Mouse (Mus musculus) neural tube, embryonic 13.5 days (tissue): ENCODE data around the gene Npw. TPM values are rescaled to one million over a fixed set of nuclear protein-coding genes. Genes with fewer than 3 reads are reported as not detected.

Experiments
- ATAC-seq: fragments of 200-750 bp; cut with Nextera tagmentation; 2 replicates; pipeline ENCODE4 v1.8.0; 2017; ENCODE audit warnings: low read depth, mild to moderate bottlenecking, moderate TSS enrichment, moderate library complexity
- H3K27ac ChIP-seq: fragments of 300-500 bp; sonication (generic); replicated peaks from 2 replicates; pipeline ENCODE4 v1.5.1; 2015; ENCODE audit warnings: moderate library complexity, mild to moderate bottlenecking, inconsistent platforms
- H3K27me3 ChIP-seq: fragments of 300-500 bp; sonication (generic); 2 replicates; pipeline ENCODE4 v1.6.1; 2015; ENCODE audit warnings: mild to moderate bottlenecking, inconsistent platforms
- H3K36me3 ChIP-seq: fragments of 300-500 bp; sonication (generic); 2 replicates; pipeline ENCODE4 v1.6.1; 2015; ENCODE audit warnings: mild to moderate bottlenecking, inconsistent platforms
- H3K4me1 ChIP-seq: fragments of 300-500 bp; sonication (generic); replicated peaks from 2 replicates; pipeline ENCODE4 v1.6.1; 2015; ENCODE audit warnings: inconsistent platforms
- H3K4me2 ChIP-seq: fragments of 300-500 bp; sonication (generic); 2 replicates; pipeline ENCODE4 v1.6.1; 2015; ENCODE audit warnings: inconsistent platforms, mild to moderate bottlenecking, moderate library complexity
- H3K4me3 ChIP-seq: fragments of 300-500 bp; sonication (generic); 2 replicates; pipeline ENCODE4 v1.5.1; 2015; ENCODE audit warnings: mild to moderate bottlenecking, inconsistent platforms
- H3K9ac ChIP-seq: fragments of 300-500 bp; sonication (generic); 2 replicates; pipeline ENCODE4 v1.6.1; 2015; ENCODE audit warnings: moderate library complexity, mild to moderate bottlenecking, inconsistent platforms
- H3K9me3 ChIP-seq: fragments of 300-500 bp; sonication (generic); 2 replicates; pipeline ENCODE4 v1.6.1; 2016; ENCODE audit warnings: inconsistent platforms
- WGBS: fragments of 180-500 bp; shearing (Covaris S2); methylation state at CpG from one replicate; pipeline ENCODE4 v1.1.7; 2015; 5-methylcytosine and 5-hydroxymethylcytosine counted together
- polyA plus RNA-seq: library from polyadenylated mRNA; unstranded; fragments of >200 nt; fragmentation: Nextera tagmentation; extraction: Ambion mirVana; gene quantifications from 2 replicates; pipeline ENCODE4 v1.2.1, GENCODE M21; 2015

The Npw gene
- not detected in 2 replicates for polyA plus RNA-seq

DNA sequence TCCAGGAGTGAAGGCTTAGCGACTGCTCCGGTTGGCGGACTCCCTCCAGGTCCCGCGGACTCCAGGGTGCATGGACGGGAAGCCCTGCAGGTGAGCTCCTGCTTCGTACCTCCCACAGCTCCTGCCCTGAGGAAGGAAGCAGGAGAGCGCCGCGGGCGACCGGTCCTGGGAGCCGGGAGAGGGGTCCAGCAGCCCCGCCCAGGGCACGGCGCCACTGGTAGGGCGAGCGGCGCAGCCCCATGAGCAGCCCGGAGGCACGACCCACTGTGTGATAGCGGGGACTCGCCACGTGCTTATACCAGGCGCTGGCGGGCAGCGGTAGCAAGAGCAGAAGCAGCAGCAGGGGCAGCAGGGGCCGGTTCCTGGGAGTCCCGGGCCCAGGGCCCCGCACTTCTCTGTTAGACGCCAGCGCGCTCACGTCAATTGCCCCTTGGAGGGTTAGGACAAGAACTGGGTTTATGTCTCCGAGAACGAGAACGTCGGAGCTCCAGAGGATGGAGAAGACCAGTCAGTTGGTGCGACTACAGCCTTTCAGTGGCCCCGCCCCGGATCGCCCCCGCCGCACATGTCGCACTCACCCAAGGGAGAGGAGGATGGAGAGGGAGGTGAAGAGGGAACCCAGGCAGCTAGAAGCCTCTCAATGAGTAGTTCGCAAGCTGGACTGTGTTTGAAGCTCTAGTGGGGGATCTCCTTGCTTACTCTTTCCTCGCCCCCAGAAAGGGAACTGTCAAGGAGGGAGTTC lies at the start of gene Npw:
Gene Npw (minus strand): TSS at position 441 of the 742 bp plus-strand sequence.
- peak within 1 kb of the TSS; percentile 54 for H3K9ac ChIP-seq
- peaks cover 16% of the 10 kb centered on the region for H3K4me1 ChIP-seq
- 0 out of 2 replicates have a peak, but pooled peaks have one; percentile 20 for ATAC-seq
- H3K36me3 ChIP-seq = no peaks in the 10 kb centered on the region
- no peaks in the 10 kb centered on the region for H3K9me3 ChIP-seq
- peaks cover 61% of the 10 kb centered on the region for H3K27me3 ChIP-seq
- 1% methylated on average over 47 of the region's 47 CpGs for WGBS
- H3K4me3 ChIP-seq = peak within 1 kb of the TSS; percentile 35
- H3K4me2 ChIP-seq = peak within 1 kb of the TSS; percentile 59
- no peak within 1 kb of the TSS for H3K27ac ChIP-seq

DNA sequence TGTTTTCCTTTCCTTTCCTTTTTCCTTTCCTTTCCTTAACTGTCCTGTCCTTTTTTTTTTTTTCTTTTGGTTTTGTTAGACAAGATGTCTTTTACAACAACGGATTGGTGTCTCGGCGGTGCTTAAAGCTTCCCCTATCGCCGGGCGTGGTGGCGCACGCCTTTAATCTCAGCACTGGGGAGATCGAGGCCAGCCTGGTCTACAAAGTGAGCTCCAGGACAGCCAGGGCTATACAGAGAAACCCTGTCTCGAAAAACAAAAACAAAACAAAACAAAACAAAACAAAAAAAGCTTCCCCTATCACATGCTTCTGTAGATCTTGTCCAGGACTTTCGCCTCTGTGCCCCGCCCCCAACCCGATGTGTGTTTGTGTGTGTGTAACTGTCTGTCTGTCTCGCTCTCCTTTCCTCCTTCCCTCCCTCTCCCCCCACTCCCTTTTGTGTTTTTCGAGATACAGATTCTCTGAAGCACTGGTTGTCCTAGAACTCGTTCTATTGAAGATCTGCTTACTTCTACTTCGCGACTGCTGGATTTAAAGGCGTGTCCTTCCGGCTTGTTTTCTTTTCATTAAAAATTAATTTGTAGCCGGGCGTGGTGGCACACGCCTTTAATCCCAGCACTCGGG lies 49.7 kb upstream of the Npw start:
- WGBS = 7% methylated on average over 24 of the region's 24 CpGs
- Histone ChIP-seq H3K4me1 (peaks cover 20% of the 10 kb centered on the region), H3K27me3 (no peaks in the 10 kb centered on the region), H3K36me3 (peaks cover 23% of the 10 kb centered on the region), H3K9me3 (no peaks in the 10 kb centered on the region), H3K27ac (peak overlapping the region; percentile 83), H3K9ac (peak overlapping the region; percentile 84), H3K4me2 (peak overlapping the region; percentile 87), H3K4me3 (peak overlapping the region; percentile 82)
- peak; percentile 47; the same call in 1 of the 2 replicates for ATAC-seq

DNA sequence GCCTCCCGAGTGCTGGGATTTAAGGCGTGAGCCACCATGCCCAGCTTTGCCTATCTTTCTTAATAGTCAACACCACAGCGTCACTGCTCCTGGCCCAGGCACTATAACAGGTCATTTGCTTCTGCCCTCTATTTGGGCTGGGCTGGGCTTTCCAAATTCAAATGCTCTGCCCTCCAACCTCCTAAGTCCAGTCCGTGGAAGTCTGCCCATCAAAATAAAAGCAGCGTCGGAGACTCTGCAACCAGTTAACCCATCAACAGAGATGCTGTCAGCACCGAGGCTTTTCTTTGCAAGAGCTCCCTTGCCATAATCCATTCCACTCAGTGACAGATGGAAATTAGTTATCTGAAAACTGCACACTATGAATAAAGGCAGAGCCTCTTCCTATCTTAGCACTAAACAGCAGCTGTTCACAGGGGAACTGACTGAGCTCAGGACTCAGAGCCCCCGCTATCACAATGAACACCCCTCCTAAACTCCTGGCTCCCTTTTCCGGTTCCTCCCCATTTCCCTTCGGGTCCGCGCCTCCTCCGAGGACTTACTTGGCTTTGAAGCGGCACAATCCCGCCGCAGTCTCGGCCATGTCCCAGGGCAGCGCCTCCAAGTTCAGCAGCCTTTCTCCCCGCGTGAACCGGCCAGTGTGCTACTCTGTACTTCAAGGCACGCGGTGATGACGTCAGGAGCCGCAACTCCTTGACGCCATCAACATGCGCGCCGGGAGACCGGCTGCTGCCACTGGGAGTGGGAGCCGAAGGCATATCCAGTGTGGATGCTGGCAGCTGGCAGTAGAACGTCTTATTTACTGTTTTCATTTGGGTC lies 48.9 kb upstream of the Npw start, which contains the start of gene Tbl3:
Gene Tbl3 (minus strand): TSS at position 679 of the 819 bp plus-strand sequence.
- H3K27ac ChIP-seq = peak within 1 kb of the TSS; percentile 83
- H3K27me3 ChIP-seq = no peaks in the 10 kb centered on the region
- no peaks in the 10 kb centered on the region for H3K9me3 ChIP-seq
- ATAC-seq = peak; percentile 85
- H3K4me2 ChIP-seq = peak within 1 kb of the TSS; percentile 87
- peaks cover 30% of the 10 kb centered on the region for H3K36me3 ChIP-seq
- WGBS = 3% methylated on average over 32 of the region's 32 CpGs
- H3K4me3 ChIP-seq = peak within 1 kb of the TSS; percentile 82
- H3K4me1 ChIP-seq = peaks cover 20% of the 10 kb centered on the region
- H3K9ac ChIP-seq = peak within 1 kb of the TSS; percentile 84

DNA sequence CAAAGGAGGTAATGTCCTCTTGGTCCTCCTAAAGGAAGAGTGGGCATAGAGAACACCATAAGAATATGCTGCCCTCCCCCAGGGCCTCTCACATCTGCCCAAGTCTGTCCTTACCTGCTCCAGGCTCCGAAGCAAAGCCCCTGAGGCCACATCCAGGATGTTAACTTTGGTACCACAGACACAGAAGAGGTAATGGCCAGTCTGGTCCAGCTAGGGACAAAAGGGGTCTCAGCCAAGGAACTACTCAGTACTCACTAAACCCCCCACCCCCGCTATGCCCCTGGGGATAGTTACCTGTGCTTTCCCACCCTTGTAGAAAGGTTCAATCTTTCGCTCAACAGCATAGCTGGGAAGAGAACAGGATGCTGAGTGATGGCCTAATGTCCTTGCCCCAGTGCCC lies 47.6 kb upstream of the Npw start:
- Histone ChIP-seq H3K9ac (no peak overlapping the region), H3K4me1 (peaks cover 20% of the 10 kb centered on the region), H3K36me3 (peaks cover 44% of the 10 kb centered on the region), H3K27me3 (no peaks in the 10 kb centered on the region), H3K4me2 (peak overlapping the region; percentile 87; the same call in 1 of the 2 replicates), H3K9me3 (no peaks in the 10 kb centered on the region), H3K4me3 (no peak overlapping the region), H3K27ac (no peak overlapping the region)
- 98% methylated on average over 3 of the region's 3 CpGs for WGBS
- no peak for ATAC-seq

DNA sequence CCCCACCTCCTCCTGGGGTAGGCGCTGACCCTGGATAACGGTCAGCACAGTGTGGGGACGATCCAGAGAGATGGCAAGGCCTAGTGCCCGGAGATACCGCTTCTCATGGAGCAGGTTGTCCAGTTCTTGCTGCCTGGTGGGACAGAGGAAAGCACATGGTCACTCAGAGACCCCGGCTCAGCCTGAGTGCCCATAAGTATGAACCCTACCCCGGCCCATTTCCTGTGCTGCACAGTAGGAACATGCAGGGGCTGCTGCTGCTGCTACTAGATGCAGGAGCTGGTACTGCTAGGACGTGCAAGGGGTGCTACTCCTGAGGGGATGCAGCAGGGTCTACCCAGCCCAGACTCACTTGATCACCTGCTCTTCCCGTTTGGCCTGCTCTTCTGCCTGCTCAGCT lies 43.0 kb upstream of the Npw start:
- Histone ChIP-seq H3K27me3 (no peaks in the 10 kb centered on the region), H3K4me2 (no peak overlapping the region), H3K4me3 (no peak overlapping the region), H3K4me1 (peaks cover 28% of the 10 kb centered on the region), H3K27ac (no peak overlapping the region), H3K9me3 (no peaks in the 10 kb centered on the region), H3K9ac (no peak overlapping the region), H3K36me3 (peaks cover 60% of the 10 kb centered on the region)
- 92% methylated on average over 9 of the region's 9 CpGs for WGBS
- no peak for ATAC-seq

DNA sequence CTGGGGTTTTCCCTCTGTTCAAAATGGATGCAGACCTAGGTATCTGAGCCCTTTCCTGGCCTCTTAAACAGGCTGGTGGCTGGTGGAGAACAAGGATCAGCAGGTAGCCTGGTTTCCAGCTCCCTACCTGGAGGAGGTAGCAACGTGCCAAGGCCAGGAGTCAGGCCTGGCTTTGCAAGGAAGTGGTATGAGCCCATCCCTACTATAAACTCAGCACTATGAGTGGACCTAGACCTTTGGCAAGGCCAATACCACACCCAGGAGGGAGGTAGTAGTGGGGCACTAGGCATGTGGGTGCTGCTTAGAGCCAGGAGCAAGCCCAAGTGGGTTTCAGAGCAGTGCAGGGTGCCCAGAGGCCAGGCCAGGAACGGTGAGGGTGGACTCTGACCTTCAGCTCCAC lies 41.2 kb upstream of the Npw start:
- Histone ChIP-seq H3K36me3 (peaks cover 48% of the 10 kb centered on the region), H3K27ac (no peak overlapping the region), H3K4me2 (no peak overlapping the region), H3K4me3 (no peak overlapping the region), H3K27me3 (no peaks in the 10 kb centered on the region), H3K9me3 (no peaks in the 10 kb centered on the region), H3K4me1 (peaks cover 32% of the 10 kb centered on the region), H3K9ac (no peak overlapping the region)
- no peak for ATAC-seq
- WGBS = 85% methylated on average over 2 of the region's 2 CpGs

DNA sequence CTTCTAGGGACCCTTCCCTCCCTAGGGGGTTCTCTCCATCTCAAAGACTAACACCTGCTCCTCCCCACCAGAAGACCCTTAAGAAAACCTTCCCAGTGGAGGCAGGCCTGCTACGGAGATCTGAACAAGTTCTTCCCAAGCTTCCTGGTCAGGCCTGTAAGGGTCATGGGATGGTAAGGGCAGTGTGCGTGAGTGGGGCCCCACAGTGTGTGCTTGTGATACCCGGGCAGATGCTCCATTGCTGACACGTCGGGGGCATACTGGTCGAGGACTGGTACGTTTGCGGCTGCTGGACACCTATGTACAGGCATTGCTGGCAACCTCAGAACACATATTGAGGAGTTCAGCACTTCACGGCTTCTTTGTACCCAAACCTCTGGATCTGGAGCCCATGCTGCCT lies 40.5 kb upstream of the Npw start:
- no peak overlapping the region for H3K4me3 ChIP-seq
- peaks cover 36% of the 10 kb centered on the region for H3K4me1 ChIP-seq
- H3K27me3 ChIP-seq = no peaks in the 10 kb centered on the region
- no peaks in the 10 kb centered on the region for H3K9me3 ChIP-seq
- no peak overlapping the region for H3K4me2 ChIP-seq
- no peak overlapping the region for H3K27ac ChIP-seq
- 69% methylated on average over 9 of the region's 9 CpGs for WGBS
- H3K9ac ChIP-seq = no peak overlapping the region
- no peak for ATAC-seq
- H3K36me3 ChIP-seq = peaks cover 41% of the 10 kb centered on the region

DNA sequence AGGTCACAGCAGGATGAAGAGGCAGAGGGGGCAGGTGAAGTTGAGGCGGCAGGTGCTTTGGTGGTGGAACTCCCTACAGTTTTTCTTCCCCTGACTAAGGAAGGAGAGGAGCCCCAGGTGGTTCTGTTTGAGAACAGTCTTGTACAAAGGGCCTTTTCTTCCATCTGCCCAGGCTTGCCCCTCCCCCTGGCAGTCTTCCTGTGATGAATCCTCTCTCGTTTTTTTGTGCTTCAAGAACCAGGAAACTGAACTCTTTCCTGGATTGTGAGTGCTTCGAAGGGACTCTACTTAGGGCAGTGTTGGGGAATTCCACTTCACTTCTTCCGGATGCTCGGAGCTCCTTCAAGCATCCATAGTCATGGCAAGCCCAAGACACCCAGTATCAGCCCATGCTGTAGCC lies 39.7 kb upstream of the Npw start:
- H3K27ac ChIP-seq = no peak overlapping the region
- no peak overlapping the region for H3K9ac ChIP-seq
- WGBS = 17% methylated on average over 5 of the region's 5 CpGs
- H3K4me3 ChIP-seq = no peak overlapping the region
- peaks cover 42% of the 10 kb centered on the region for H3K36me3 ChIP-seq
- no peak for ATAC-seq
- no peaks in the 10 kb centered on the region for H3K27me3 ChIP-seq
- peaks cover 36% of the 10 kb centered on the region for H3K4me1 ChIP-seq
- no peaks in the 10 kb centered on the region for H3K9me3 ChIP-seq
- no peak overlapping the region for H3K4me2 ChIP-seq

DNA sequence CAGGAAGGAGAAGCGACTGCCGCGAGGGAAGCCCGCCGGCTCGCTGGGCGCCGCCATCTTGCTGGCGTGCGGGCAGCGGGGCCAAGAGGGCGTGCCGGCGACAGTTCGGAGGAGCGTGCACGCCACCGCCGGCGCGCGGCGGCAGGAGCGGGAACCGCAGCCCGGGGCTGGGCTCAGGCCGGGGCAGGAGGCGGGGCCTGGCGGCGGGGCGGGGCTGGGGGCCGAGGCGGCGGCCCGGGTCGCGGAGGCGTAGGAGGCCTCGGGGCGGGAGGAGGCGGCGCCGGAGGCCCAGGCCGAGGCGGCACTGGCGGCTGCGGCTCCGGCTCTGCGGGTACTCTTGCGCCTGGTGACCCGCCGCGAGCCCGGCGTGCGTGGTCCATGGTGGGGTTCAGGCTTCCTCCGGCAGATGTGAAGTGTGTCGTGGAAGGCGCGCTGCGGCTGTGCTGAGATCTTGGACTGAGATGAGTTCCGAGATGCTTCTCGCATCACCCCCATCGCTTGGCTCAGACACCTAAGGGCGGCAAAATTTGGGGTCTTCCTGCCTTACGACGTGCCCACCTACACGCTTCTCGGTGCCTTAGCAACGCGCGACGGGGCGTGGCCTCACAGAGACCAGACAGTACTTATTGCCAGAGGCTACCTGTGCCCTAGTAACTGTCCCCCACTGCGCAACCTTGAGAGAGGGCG lies 37.9 kb upstream of the Npw start, which contains the start of the genes Gfer and Noxo1:
Gene Gfer (minus strand): TSS at position 146 of the 687 bp plus-strand sequence.
Gene Noxo1 (plus strand): TSS at position 224 of the 687 bp plus-strand sequence.
- H3K9me3 ChIP-seq = no peaks in the 10 kb centered on the region
- peak within 1 kb of the TSS; percentile 79 for H3K4me2 ChIP-seq
- under 1% methylated on average over 61 of the region's 76 CpGs for WGBS
- ATAC-seq = peak; percentile 95
- H3K4me1 ChIP-seq = peaks cover 36% of the 10 kb centered on the region
- H3K27ac ChIP-seq = peak within 1 kb of the TSS; percentile 90
- H3K9ac ChIP-seq = peak within 1 kb of the TSS; percentile 86
- peak within 1 kb of the TSS; percentile 77 for H3K4me3 ChIP-seq
- H3K27me3 ChIP-seq = peaks cover 9% of the 10 kb centered on the region
- H3K36me3 ChIP-seq = peaks cover 35% of the 10 kb centered on the region

DNA sequence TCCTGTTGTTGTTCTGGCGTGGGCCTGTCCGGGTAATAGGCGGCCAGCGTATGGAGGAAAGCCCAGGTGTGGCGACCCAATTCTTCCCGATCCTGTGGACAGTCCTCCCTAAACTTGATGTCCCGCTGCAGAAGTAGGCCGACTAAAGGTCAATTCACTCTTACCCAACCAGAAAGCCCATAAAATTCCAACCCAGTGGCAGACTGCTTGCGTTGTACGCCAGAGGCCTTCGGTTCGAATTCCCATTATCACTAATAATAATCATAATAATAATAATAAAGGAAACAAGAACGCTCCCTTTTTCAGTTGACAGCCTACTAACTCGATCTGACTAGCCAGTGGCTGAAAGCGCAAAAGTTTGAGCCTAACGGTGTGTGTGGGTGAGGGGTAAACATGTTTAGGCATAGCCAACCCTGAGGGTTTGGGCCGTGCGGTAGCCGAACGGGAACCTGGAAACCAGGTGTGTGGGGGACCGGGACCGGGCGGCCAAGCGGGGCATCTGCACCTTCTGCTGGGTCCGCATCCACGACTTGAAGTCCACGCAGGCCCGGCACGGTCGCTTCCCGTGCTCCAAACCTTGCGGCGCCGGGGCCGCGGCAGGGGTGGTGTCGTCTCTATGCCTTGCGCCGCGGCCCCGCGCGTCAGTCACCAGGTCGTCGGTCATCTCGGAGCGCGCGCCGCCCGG lies 37.2 kb upstream of the Npw start:
- Histone ChIP-seq H3K4me3 (peak overlapping the region; percentile 77), H3K4me2 (peak overlapping the region; percentile 79), H3K27me3 (peaks cover 16% of the 10 kb centered on the region), H3K4me1 (peaks cover 42% of the 10 kb centered on the region), H3K36me3 (peaks cover 28% of the 10 kb centered on the region), H3K9me3 (no peaks in the 10 kb centered on the region), H3K9ac (peak overlapping the region; percentile 86), H3K27ac (peak overlapping the region; percentile 90)
- ATAC-seq = peak; percentile 41
- 6% methylated on average over 45 of the region's 51 CpGs for WGBS

DNA sequence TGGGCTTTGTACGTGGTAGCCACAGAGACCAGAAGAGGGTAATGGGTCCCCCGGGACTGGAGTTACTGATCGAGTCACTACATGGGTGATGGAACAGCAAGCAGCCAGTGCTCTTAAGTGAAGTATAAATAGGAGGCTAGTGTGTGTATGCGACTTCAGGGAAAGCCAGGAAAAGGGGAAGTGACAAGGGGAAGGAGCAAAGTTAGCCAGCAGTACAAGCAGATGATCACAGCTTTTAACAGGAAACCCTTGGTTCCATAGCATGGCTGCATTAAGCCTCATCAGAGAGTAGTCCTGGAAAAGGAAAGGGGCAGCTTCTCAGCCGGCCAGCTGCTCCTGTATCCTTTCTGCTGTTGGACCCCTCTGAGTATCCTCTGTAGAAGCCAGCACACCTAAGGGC lies 34.1 kb upstream of the Npw start:
- Histone ChIP-seq H3K27me3 (peaks cover 39% of the 10 kb centered on the region), H3K36me3 (peaks cover 16% of the 10 kb centered on the region), H3K9ac (no peak overlapping the region), H3K4me2 (no peak overlapping the region), H3K4me1 (peaks cover 55% of the 10 kb centered on the region), H3K27ac (no peak overlapping the region), H3K9me3 (no peaks in the 10 kb centered on the region), H3K4me3 (no peak overlapping the region)
- 74% methylated on average over 5 of the region's 5 CpGs for WGBS
- ATAC-seq = no peak
